Mouse (Mus musculus) neutrophil, adult 83 days (primary cell): ENCODE data around the gene Coil. TPM values are rescaled to one million over a fixed set of nuclear protein-coding genes. Genes with fewer than 3 reads are reported as not detected.

ENCODE experiments used
- total RNA-seq, 2 experiments: library from RNA; stranded (reverse); gene quantifications; one replicate each; pipeline ENCODE4 v1.2.4; 2023

The Coil gene
- 1 to 10 TPM; 4.3 to 4.6 TPM for total RNA-seq

DNA sequence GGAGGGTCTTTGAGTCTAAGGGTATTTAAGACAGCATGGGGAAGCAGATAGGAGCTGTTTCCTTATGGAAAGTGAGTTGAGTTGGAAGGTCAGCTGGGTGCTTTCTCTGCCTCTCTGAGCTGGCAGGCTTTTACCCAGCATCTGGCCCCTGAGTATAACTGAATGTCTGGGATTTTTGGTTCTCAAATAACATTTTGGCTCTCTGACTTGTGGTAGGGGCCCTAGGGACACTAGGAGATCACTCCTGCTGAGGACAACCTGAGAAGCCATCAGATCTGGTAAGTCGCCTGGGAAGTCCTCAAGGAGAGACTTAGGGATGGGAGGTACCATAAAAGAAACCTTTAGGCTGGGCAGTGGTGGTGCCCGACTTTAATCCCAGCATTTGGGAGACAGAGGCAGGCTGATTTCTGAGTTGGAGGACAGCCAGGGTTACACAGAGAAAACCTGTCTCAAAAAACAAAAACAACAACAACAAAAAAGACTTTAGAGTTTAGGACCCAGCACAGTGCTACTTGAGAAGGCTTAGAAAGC lies at the start of gene Coil:
Gene Coil (plus strand): TSS at position 51 of the 531 bp plus-strand sequence.

DNA sequence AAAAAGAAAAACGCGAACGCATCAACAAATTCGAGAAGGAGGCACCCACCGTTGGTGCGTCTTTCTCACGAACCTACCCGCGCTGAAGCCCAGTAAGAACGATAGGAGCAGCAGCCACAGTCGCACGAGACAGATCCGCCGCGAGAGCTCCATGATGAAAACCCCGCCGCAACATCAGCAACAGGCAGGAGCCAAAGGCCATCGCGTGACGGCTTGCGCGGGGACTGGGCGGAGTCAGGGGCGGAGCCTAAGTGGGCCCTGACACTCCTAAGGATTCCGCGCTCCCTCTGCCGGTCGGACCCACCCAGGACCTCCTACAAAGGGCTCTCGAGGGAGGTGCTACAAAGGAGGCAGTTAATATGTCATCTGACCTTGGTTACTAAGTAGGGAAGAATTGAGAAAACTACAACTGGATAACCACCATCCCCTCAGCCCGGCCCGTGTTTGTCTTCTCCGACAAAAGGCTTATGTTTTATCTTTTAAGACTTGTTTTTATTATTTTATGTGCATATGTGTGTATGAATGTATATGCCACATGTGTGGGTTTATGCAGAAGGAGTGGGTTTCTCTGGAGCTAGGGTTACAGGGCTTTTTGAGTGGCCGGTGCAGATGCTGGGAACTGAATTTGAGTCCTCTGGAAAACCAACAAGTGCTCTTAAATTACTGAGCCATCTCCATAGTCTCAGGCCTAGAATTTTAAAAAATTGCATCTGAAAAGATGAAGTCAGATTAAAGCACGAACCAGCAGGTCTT lies 14.7 kb upstream of the Coil start, which contains the start of gene Scpep1:
Gene Scpep1 (minus strand): TSS at position 249 of the 753 bp plus-strand sequence.

DNA sequence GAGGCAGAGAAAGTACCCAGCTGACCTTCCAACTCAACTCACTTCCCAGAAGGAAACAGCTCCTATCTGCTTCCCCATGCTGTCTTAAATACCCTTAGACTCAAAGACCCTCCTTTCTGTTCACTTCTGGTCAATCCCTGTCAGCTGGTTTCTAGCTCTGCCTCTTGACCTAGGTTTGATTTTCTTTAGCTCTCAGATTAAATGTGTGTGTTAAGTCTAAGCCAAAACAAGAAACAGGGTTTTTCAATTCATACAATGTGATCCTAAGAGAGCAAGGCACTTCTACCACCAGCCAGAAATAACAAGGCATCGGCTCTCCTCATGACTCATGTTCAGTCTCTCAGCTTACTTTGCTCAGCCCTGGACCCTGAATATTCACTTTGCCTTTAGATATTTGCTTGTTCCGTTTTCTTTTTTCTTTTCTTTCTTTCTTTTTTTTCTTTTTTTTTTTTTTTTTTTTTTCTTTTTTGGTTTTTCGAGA lies 3.1 kb upstream of the Coil start, which contains the start of gene Elobl:
Gene Elobl (minus strand): TSS at position 51 of the 481 bp plus-strand sequence.

DNA sequence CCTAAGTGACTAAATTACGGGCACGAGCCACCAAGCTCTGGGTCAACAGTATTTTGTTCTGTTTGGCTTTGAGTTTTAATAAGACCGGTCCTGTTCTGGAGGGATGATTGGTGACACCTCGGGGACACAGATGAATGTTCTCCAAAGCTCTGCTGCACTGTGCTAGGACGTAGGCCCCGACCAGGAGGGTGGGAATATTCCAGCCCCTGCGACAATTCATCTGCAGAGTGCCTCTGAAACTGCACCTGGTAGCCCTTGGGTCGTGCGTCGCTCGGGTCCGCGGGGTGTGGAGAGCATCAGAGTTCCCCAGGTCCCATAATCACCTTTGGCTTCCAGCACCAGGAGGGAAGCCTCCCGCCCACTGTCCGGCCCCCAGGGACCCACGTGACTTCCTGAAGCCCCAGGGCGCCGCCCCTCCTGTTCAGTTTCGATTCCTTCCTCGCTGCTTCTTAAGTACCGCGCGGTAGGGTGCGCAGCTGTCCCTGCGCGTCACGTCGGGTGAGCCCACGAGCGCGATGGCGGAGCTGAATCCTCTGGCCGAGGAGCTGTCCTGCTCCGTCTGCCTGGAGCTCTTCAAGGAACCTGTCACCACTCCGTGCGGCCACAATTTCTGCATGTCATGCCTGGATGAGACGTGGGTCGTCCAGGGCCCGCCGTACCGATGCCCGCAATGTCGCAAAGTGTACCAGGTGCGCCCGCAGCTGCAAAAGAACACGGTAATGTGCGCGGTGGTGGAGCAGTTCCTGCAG lies 29.1 kb downstream of the Coil start, which contains the start of gene Trim25:
Gene Trim25 (plus strand): TSS at position 403 of the 749 bp plus-strand sequence.

Other genes starting within 250 kb of the Coil start
- gene Akap1, start 105.7 kb upstream of the Coil start, total RNA-seq, result 1 to 10 TPM; 3.0 to 3.4 TPM
- 10 to 100 TPM; 37.1 to 41.7 TPM for gene Scpep1, start 14.8 kb upstream of the Coil start, total RNA-seq
- not detected for gene Elobl, start 3.3 kb upstream of the Coil start, total RNA-seq
- 10 to 100 TPM; 48.1 to 59.4 TPM for gene Trim25, start 29.1 kb downstream of the Coil start, total RNA-seq
- 1 to 10 TPM in 1 of 2 experiments, under 1 TPM in 1; 0.92 to 1.1 TPM for gene Dgke, start 96.6 kb downstream of the Coil start, total RNA-seq
- gene Gm525, start 103.6 kb downstream of the Coil start, total RNA-seq, result not detected